Mouse (Mus musculus) T-helper 1 cell (primary cell): ENCODE measurements around the gene Acot6.

Experiments used
- in situ Hi-C: fragments of 300-600 bp; cut with MboI, MseI; formaldehyde crosslinking; loops from one replicate; pipeline ENCODE4 v1.15.1; 2025; ENCODE audit warnings: high pct_unique_total_duplicates

Gene Acot6

GRCm38 (mm10) chr12:84100071-84100470, 383 bp upstream of the Acot6 start:
- in situ Hi-C loops, result no loop called here

- in situ Hi-C loops, result no loop called here
These were observed 1.0 kb downstream of the Acot6 start for GRCm38 (mm10) chr12:84101493-84101845.

- in situ Hi-C loops, result no loop called here
These were observed 6.6 kb downstream of the Acot6 start for GRCm38 (mm10) chr12:84107012-84107411.

GRCm38 (mm10) chr12:84107692-84108091, 7.2 kb downstream of the Acot6 start:
- in situ Hi-C loops, result no loop called here

- in situ Hi-C loops, result no loop called here
These were observed 9.5 kb downstream of the Acot6 start for GRCm38 (mm10) chr12:84109924-84110323.

GRCm38 (mm10) chr12:84110814-84111213, 10.4 kb downstream of the Acot6 start:
- in situ Hi-C loops, result no loop called here

- in situ Hi-C loops, result no loop called here
These were observed 13.2 kb downstream of the Acot6 start for GRCm38 (mm10) chr12:84113676-84114075.

- in situ Hi-C loops, result no loop called here
These were observed 13.9 kb downstream of the Acot6 start, which contains the start of gene Dnal1 for GRCm38 (mm10) chr12:84114153-84114994. Dnal1 (plus strand) TSS chr12:84114366.

- in situ Hi-C loops, result no loop called here
These were observed 19.1 kb downstream of the Acot6 start for GRCm38 (mm10) chr12:84119584-84119983.

- in situ Hi-C loops, result no loop called here
These were observed 25.4 kb downstream of the Acot6 start for GRCm38 (mm10) chr12:84125892-84126291.

GRCm38 (mm10) chr12:84126899-84127298, 26.4 kb downstream of the Acot6 start:
- in situ Hi-C loops, result no loop called here

- in situ Hi-C loops, result no loop called here
These were observed 28.1 kb downstream of the Acot6 start for GRCm38 (mm10) chr12:84128576-84128975.

- in situ Hi-C loops, result no loop called here
These were observed 29.5 kb downstream of the Acot6 start for GRCm38 (mm10) chr12:84129931-84130330.

GRCm38 (mm10) chr12:84132265-84132664, 31.8 kb downstream of the Acot6 start:
- in situ Hi-C loops, result no loop called here

- in situ Hi-C loops, result no loop called here
These were observed 36.7 kb downstream of the Acot6 start for GRCm38 (mm10) chr12:84137131-84137530.

- in situ Hi-C loops, result no loop called here
These were observed 39.7 kb downstream of the Acot6 start for GRCm38 (mm10) chr12:84140135-84140534.

GRCm38 (mm10) chr12:84141271-84141670, 40.8 kb downstream of the Acot6 start:
- in situ Hi-C loops, result no loop called here

- in situ Hi-C loops, result no loop called here
These were observed 42.0 kb downstream of the Acot6 start for GRCm38 (mm10) chr12:84142281-84143050.

GRCm38 (mm10) chr12:84147954-84148621, 47.6 kb downstream of the Acot6 start, which contains the start of gene Pnma1:
Pnma1 (minus strand) TSS chr12:84148489.
- in situ Hi-C loops, result no loop called here

- in situ Hi-C loops, result no loop called here
These were observed 48.2 kb downstream of the Acot6 start for GRCm38 (mm10) chr12:84148622-84149012.

- in situ Hi-C loops, result no loop called here
These were observed 49.5 kb downstream of the Acot6 start for GRCm38 (mm10) chr12:84149971-84150370.

- in situ Hi-C loops, result no loop called here
These were observed 50.5 kb downstream of the Acot6 start for GRCm38 (mm10) chr12:84150976-84151375.
